Mouse (Mus musculus) CH12F3 (cell line): ENCODE data around the gene Clk3.

Experiments
- in situ Hi-C: fragments of 300-500 bp; cut with MboI; formaldehyde crosslinking; loops from 2 replicates; pipeline ENCODE4 v1.14.3; 2020; ENCODE audit warnings: low sequenced_read_pairs

The Clk3 gene

DNA sequence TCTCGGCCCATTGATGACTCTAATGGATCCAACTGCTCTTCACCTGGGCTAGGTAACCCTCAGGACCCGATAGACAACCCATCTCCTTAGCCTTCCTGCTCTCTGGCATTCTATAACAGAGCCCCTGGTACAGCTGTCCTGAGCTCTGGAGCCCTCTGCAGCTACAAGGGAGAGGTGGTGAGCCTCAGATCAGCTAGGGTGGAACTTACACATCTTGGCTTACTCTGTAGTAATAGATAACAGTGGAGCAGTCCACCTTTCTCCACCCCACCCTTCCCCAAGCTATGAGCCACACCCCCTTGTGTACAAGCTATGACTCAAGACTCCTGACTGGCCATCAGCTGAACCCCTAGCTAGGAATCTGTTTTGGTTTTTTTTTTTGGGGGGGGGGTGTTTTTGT lies 5.2 kb upstream of the Clk3 start:
- in situ Hi-C loops = no loop called here

DNA sequence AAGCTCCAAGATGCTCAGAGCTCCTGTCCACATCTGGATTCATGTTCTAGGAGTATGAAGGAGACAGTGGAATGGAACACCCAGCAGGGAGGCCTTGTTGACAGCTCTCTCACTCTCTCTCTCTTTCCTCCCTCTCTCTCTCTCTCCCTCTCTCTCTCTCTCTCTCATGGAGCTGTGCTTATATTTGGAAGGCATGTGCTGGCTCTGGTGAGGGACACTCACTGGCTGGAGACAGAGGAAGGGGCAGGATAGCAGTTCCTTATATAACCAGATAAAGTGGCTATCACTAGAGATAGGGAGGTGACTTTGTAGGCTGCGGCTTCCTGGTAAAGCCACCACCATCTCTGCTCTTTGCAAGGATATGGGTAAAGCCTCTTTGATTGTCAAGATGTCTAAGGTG lies 4.6 kb upstream of the Clk3 start:
- in situ Hi-C loops = no loop called here

DNA sequence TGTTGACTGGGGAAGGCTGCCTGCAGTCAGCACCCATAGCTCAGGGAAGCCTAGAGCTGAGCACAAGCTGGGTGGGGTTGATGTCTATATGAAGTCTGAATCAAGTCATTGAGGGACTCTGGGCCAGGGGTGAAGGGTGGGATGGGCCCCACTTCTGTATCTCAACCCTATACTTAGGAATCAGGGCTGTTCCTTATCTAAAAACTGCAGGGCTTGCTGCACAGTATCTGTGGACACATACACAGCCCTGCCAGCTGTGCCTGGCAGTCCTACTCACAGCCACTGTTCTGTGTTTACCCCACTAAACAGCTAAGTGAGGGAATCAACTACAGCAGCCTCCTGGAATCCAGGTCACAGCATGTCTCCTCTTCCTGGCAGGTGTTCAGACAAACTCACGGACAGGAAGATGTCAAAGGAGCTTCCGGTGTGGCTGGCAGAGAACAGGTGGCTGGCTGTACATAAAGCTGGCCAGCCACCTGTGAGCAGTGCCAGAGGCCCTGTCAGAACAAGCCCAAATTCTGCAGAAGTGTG lies 3.9 kb upstream of the Clk3 start:
- in situ Hi-C loops = no loop called here

DNA sequence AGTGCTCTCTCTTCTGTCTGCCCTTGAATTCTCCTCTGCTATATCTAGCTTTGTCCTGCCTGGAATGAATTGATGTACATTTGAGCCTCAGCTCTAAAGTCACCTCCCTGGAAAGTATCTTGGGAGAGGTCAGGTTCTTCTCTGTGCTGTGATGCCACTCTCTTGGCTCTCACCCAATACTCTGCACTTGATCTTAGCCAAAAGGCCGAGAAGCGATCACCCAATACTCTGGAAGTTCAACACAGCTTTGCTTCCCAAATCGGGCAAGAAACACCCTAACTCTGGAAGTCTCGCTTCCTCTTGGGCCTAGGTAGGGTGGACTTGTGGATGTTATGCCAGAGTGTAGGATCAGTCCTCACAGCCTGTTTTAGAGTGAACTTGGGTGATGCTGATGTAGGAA lies 1.6 kb upstream of the Clk3 start:
- in situ Hi-C loops = no loop called here

DNA sequence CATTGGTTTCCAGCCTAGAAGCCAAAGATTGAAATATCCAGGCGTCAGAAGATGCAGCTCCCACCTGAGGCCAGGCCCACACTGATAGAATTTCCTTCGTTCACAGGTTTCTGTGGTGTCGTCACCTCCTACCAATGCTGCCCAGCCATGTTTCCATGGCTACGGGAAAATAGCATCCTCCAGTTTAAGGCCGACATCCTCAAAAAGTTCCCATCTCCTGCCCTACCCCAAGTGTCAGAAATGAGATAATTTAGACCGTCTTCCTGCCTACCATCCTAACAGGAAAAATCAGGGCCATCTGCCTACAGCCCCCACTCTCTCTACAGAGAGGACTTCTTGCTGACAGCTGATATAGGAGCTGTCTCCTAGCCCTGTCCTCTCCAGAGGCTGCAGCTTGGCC lies 771 bp upstream of the Clk3 start:
- in situ Hi-C loops = no loop called here

DNA sequence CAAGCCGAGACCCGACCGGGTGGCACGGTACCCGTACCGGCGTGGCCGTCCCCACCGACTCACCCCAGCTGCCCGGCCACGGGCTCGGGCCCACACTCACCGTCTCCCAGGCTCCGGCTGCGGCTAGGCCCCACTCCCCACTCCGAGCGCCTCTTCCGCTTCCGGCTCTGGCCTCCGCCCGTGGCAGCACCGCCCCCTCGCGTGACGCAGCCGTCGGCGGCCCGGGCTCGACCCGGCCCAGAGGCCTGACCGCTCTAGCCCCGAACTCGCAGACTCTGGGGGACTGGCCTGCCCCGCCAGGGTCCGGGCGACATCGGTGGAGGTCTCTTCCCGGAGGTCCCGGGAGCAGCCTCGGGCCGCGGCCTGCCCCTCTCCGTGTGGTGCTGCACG lies 691 bp downstream of the Clk3 start:
- in situ Hi-C loops = no loop called here

DNA sequence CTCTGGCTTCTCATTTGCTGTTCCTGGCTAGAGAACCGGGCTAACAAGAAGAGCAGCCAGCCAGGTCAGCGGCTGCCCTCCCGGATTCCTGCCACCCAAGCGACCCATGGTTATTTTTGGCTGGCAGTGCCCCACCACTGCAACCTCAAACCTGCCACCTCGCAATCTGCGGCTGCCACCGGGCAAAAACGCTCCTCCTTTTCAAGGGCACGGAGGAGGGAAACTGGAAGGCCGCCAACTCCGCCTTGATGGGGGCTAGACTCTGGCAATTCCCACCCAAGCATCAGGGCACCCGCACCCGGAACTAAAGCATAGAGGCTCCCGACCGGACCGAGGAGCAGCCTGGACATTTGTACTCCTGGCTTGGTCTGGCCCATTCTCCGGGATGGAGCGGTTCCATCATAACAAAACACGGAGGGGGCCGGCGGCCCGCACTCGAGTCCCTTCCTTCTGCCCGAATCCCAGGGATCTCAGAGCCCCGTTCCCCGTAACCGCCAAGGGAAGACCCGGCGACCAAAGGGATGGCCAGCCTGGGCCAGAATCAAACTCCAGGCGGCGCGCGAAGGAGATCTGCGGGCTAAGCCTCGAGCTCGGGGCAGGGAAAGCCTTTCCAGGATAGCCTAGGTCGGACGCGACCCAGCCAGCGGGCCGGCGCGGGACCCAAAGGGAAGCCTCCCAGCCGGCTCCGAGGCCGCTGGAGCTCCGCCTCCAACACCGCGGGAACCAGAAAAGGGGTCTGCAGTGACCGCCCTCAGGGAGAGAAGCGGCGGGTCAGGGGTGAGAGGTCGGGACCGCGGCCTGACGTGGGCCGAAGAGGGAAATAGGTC lies 1.3 kb downstream of the Clk3 start:
- in situ Hi-C loops = no loop called here

DNA sequence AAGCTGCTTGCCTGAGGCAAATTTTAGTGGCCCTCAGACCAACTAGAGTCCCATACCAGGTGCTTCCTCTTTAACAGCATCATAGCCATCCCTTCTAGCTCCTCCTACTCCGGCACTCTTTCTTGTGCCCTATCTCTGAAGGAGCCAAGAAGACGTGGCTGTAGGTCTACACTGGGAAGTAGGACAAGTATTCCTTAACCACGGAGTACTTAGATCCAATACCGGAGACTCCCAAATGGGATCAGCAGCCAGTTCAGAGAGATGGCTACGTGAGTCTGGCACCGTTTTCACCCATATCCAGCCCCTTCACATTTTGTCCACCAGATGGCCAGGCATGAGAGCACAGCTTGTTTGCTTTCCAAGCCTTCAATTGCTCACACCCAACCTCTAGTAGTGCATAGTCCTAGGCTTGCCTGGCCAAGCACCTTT lies 3.1 kb downstream of the Clk3 start:
- in situ Hi-C loops = no loop called here

DNA sequence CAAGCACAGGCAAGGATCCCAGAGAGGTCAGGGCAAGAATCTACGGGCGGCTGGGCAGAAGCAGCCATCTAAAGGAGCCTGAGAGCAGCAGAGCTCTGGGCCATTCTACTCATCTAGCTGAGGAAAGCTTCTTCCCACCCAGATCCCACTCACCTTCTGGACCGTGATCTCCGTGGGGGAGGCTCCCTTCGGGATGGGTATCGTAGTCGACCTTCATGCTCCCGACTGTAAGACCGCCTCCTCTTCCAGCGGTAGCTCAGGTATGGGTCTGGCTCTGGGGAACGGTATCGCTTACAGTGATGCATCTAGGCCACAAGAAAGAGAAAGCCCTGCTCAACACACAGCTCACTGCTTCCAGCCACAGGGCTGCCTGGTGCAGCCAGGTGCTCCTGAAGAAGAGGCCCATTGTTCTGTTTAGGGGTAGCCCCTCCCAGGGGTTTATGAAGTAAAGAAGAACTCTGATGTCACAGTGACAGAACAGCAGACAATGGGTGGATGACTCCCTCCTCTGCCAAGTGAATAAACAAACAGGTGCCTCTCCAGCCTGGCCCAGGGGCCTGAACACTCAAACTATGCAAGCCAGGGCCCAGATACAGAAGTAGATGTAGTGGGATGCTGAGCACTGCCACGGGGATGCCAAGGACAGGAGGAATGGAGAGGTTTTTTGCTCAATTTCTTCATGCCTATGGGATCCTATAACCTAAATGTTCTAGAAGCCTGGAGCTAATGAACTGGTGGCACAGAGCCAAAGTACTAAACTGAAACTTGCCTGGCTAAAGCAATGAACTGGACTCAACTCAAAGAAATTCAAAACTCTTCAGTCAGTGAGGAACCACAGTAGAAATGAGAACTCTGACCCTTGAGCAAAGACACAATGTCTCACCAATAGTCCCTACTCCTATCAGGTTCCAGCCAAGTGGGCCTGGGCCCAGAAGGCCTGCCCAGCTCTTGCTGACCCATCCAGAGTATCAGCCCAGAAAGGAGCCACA lies 3.8 kb downstream of the Clk3 start:
- in situ Hi-C loops = no loop called here

DNA sequence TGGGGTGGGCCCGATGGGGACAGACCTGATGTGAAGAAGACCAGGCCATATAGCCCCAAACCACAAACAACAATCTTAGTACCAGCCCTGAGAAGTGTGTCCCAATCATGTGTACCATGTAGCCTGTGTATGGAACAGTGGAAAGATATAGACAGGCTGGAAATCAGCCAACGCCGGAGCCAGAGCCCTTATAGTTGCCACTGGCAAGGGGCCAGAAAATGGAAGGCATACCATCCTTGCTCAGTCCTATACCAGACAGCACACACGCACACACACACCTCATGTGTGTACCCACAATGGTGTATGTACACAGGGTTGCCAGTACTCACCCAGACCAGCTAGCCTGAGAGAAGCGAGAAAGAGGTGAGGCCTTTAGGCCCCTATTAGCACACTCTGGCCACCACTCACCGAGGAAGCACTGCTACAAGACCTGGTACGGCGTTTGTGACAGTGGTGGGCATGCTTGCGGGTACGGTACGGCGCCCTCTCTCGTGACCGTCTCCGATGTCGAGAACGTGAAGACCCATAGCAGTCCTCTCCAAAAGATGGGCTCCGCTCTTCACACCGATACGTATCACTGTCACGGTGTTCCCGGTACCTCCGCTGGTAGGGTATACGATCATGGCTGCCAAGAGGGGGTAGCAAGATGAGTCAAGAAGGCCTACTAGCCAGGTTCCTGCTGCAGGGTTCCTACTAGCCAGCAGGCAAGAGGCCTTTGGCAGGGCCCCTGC lies 5.1 kb downstream of the Clk3 start:
- in situ Hi-C loops = no loop called here

DNA sequence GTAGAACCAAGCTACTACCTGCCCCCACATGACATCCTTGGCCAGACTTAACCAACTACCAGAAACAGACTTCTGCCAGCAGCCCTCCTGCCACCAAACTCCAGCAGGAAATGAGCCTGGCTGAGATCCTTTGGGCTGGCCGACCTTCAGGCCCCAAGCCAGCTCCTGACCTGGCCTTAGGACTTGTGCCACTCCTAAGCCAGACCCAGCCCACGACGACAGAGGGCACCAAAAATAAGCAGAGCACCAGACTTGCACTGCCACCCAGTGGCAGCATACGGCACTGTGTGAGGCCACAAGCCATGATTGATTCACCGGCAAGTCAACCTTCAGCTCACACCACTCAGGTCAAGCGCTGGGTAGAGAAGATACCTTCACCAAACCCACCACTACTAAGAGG lies 6.4 kb downstream of the Clk3 start:
- in situ Hi-C loops = no loop called here

DNA sequence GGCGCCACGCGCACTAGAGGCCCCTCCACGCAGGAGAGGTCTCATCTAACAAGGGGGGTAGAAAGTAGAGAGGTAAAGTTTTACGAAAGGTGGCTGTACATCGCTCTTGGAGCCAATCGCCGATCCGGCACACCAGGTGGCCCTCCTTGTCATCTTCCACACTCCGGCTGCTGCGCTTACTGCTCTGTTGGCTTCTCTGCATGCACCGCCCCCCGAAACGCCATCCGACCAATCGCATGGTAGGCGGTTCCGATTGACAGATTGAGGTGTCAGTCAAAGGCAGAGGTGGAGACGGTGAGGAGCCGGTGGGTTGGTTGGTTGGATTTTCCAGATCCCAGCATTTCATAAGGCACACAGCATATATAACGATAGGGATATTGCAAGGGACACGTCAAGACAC lies 7.1 kb downstream of the Clk3 start:
- in situ Hi-C loops = no loop called here

DNA sequence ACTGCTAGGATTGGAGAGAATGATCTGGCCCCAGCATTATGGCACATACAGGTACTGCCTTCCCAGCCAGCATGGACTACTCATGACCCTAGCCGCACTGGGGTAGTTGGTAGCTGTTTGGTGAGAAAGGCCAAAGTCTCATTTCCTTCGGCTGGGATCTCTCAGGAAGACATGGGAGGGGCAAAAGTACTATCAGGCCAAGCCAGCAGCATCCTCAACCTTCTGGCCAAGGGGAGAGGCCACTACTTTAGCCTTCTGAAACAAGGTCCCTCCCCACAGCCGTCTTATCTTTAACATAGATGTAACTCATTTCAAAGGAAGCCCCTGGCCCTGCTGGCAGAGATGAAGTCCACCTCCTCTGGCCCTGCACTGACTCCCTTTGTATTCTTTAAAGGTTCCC lies 8.1 kb downstream of the Clk3 start:
- in situ Hi-C loops = no loop called here

DNA sequence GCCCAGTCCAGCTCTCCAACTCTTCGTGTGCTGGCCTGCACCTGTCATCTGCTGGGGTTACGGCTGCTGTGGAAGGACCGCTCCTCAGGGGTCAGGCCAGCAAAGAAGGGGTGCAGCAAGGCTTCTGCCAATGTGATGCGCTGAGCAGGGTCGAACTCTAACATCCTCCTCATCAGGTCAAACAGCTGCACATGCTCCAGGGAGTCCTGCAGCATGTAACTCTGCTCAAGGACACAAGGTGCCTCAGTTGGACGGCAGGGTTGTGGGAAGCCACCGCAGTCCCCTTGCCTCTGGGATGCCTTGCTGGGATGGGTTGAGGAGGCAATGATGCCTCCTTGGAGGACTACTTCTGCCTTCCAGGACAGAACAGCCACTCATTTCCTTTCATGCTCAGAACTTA lies 14.8 kb downstream of the Clk3 start:
- in situ Hi-C loops = no loop called here

DNA sequence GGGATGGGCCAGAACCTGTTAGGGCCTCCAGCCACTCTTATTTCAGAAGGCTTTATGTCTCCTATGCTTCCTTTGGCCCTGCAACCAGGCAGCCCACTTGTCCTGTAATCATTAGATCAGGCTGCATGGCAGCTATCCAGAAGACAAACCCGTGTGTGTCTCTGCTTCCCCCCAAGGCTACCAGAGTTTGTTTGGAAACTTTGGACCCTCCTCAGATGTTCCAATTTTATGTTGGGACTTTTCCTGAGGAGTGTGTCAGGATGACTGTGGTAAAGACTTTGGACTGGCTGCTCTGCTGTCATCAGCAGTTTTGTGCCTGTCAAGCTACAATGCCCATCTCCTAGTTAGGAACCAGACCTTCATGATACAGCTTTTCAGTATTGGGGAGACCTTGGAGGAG lies 16.8 kb downstream of the Clk3 start:
- in situ Hi-C loops = no loop called here

DNA sequence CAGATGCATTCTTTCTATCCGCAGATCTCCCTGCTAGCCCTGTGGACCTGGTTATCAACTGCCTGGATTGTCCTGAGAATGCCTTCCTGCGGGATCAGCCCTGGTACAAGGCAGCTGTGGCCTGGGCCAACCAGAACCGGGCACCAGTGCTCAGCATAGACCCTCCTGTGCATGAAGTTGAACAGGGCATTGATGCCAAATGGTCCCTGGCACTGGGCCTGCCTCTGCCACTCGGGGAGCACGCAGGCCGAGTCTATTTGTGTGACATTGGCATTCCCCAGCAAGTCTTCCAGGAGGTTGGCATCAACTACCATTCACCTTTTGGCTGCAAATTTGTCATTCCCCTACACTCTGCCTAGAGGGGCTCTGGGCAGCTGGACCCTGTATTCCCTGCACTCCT lies 17.5 kb downstream of the Clk3 start:
- in situ Hi-C loops = no loop called here

DNA sequence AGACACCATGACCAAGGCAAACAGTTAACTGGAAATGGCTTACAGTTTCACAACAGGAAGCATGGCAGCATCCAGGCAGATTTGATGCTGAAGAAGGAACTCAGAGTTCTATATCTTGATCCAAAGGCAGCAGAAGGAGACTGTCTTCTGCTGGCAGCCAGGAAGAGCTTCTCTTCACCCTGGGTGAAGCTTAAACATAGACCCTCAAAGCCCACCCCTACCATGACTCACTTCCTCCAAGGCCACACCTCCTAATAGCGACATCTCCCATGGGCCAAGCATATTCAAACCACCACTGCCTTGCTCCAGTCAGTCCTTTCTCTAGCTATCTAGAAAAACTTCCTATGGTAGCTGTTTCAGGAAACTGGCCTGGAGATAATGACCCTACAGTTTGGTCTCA lies 18.6 kb downstream of the Clk3 start:
- in situ Hi-C loops = no loop called here

DNA sequence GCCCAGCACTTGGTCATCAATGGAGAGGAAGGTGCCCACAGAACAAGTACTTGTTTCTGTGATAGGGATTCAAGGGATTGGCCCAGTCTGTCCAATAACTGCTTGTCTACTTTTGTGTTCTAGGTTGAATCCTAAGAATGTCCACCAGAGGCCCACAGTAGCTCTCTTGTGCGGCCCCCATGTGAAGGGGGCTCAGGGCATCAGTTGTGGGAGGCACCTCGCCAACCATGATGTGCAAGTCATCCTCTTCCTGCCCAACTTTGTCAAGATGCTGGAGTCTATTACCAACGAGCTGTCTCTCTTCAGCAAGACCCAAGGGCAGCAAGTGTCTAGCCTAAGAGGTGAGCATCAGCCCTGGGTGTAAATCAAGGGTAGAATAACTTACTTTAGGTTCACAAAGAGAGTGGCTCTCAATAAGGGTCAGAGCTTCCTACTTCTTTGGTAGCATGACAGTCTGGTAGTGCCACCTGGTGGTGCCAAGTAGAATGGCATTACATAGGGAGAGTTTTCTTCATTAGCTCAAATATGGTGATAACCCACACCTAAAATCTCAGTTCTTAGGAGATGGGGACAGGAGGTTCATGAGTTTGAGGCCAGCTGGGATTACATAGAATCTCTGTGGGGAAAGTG lies 21.1 kb downstream of the Clk3 start:
- in situ Hi-C loops = no loop called here

DNA sequence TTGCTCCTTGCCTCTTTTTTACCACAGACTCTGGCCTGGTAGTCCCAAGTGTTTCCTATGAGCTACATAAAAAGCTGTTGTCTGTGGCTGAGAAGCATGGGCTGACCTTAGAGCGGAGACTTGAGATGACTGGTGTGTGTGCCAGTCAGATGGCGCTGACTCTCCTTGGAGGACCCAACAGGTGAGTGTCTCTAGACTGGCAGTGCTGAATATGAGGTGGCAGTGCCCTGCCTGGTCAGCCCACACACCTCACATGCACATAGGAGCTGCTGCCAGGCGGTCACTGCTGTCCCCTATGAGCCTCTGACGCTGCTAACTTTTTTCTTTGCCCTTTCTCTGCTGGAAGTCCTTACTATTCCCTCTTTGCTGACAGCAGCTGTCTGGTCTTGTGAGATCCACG lies 25.8 kb downstream of the Clk3 start:
- in situ Hi-C loops = loop anchor here (5.0 kb wide), 1 partner anchor 78 kb away; no protein-coding TSS in a partner anchor

DNA sequence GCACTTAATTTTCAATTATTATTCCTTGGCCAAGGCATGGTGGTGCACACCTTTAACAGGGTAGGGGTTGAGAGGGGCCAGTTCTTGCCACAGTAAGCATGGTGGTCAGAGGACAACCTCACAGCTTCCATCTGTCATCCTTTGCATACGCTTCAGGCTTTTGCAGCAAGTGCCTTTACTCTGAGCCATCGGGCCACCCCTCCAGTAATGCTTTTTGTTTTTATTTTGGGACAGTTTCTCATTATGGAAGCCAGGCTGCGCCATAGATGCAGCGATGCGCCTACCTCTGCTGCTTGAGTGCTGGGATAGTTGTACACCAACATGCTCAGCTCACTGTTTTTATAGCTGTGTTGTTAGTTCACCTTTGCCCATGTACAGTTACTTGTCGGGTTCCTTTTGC lies 32.1 kb downstream of the Clk3 start:
- in situ Hi-C loops = no loop called here

DNA sequence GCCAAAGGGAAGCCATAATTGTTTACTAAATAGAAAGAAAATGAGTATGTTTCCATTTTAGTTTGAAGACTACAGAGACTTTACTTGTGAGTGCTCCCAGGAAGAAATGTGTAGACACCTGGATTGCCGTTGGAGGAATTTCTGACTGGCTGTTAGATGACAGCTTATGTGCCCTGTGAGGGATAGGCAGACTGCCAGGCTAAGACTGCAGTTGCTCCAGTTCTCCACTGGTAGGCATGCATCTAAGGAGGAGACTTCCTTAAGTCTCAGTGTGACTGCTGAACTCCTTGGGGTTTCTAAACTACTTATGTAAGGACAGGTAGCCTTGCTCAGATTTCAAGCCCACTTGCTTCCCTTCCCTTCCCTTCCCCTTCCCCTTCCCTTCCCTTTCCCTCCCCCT lies 37.3 kb downstream of the Clk3 start:
- in situ Hi-C loops = no loop called here
